Mouse (Mus musculus): ENCODE results near the gene Bcl6.

The Bcl6 gene

GRCm38 (mm10) chr16:23919418-23919817, 69.2 kb downstream of the Bcl6 start:
- DNase-seq, result peak in 1 of 2 experiments; percentile 1
